Mouse (Mus musculus): ENCODE data around the gene Adgrb2. TPM values are rescaled to one million over a fixed set of nuclear protein-coding genes. Genes with fewer than 3 reads are reported as not detected.
A peak's percentile ranks its signal among the peaks of the same experiment; 100 is the strongest.

Gene Adgrb2
- polyA plus RNA-seq, 1 experiment from 2014 or later, result 1.2 TPM

- Histone ChIP-seq H3K4me3 (ENCODE audit: low read length) (no peak overlapping the region), H3K36me3 (ENCODE audit: control insufficient read depth, insufficient read depth) (no peaks in the 10 kb centered on the region), H3K27me3 (ENCODE audit: control insufficient read depth, insufficient read depth, low read length) (peaks cover 13% of the 10 kb centered on the region), H3K9ac (ENCODE audit: low read length) (no peak overlapping the region), H3K4me2 (ENCODE audit: low read depth, low read length) (no peak overlapping the region), H3K4me1 (ENCODE audit: control insufficient read depth, insufficient read depth, low read length) (peaks cover 11% of the 10 kb centered on the region), H3K9me3 (replicated peaks; ENCODE audit: control insufficient read depth, low read length) (peaks cover 3% of the 10 kb centered on the region; the same call in 1 of the 2 replicates), H3K27ac (ENCODE audit: low read length) (no peak overlapping the region)
- no peak for ATAC-seq (replicated peaks; ENCODE audit: extremely low read depth, insufficient read depth, low FRiP score)
- 65% methylated on average over 7 of the region's 7 CpGs for WGBS
Observed at GRCm38 (mm10) chr4:130033496-130033895, 48.8 kb downstream of the Adgrb2 start.

DNA sequence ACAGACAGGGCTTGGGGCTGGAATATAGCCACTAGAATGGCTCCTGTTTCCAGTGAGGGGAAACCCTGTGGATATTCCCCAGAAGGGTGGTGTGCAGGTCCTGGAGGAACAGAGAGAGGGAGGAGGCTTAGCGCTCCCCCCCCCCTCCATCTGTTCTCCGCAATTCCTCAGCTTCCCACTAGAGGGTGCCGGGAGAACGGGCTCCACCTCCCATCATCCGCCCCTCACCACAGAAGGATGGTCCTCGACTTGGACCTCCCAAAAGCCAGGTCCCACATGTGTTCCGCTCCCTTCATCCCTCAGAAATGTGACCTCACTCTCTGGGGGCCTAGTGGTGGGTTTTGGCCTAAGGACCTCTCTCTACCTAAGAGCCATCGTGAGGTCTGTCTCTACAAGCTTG is 51.4 kb downstream of the Adgrb2 start:
- peak; percentile 33; the same call in 1 of the 2 replicates for ATAC-seq (replicated peaks; ENCODE audit: extremely low read depth, insufficient read depth, low FRiP score)
- no peak overlapping the region for H3K4me3 ChIP-seq (ENCODE audit: low read length)
- peaks cover 11% of the 10 kb centered on the region for H3K4me1 ChIP-seq (ENCODE audit: control insufficient read depth, insufficient read depth, low read length)
- H3K27me3 ChIP-seq (ENCODE audit: control insufficient read depth, insufficient read depth, low read length), result peaks cover 13% of the 10 kb centered on the region
- H3K4me2 ChIP-seq (ENCODE audit: low read depth, low read length), result peak overlapping the region; percentile 51; the same call in 1 of the 2 replicates
- no peaks in the 10 kb centered on the region for H3K36me3 ChIP-seq (ENCODE audit: control insufficient read depth, insufficient read depth)
- peak overlapping the region; percentile 3 for H3K27ac ChIP-seq (ENCODE audit: low read length)
- 2% methylated on average over 8 of the region's 8 CpGs for WGBS
- H3K9me3 ChIP-seq (replicated peaks; ENCODE audit: control insufficient read depth, low read length), result peaks cover 3% of the 10 kb centered on the region; the same call in 1 of the 2 replicates
- no peak overlapping the region for H3K9ac ChIP-seq (ENCODE audit: low read length)

- Histone ChIP-seq H3K27me3 (ENCODE audit: control insufficient read depth, insufficient read depth, low read length) (peaks cover 13% of the 10 kb centered on the region), H3K4me3 (ENCODE audit: low read length) (peak overlapping the region; percentile 26), H3K9ac (ENCODE audit: low read length) (peak overlapping the region; percentile 32; the same call in 1 of the 2 replicates), H3K36me3 (ENCODE audit: control insufficient read depth, insufficient read depth) (no peaks in the 10 kb centered on the region), H3K27ac (ENCODE audit: low read length) (peak overlapping the region; percentile 32), H3K4me1 (ENCODE audit: control insufficient read depth, insufficient read depth, low read length) (peaks cover 11% of the 10 kb centered on the region), H3K9me3 (replicated peaks; ENCODE audit: control insufficient read depth, low read length) (no peaks in the 10 kb centered on the region; the same call in 1 of the 2 replicates), H3K4me2 (ENCODE audit: low read depth, low read length) (peak overlapping the region; percentile 51)
- 5% methylated on average over 23 of the region's 23 CpGs for WGBS
- peak; percentile 79 for ATAC-seq (replicated peaks; ENCODE audit: extremely low read depth, insufficient read depth, low FRiP score)
Observed at GRCm38 (mm10) chr4:130036573-130037401, 52.1 kb downstream of the Adgrb2 start.

DNA sequence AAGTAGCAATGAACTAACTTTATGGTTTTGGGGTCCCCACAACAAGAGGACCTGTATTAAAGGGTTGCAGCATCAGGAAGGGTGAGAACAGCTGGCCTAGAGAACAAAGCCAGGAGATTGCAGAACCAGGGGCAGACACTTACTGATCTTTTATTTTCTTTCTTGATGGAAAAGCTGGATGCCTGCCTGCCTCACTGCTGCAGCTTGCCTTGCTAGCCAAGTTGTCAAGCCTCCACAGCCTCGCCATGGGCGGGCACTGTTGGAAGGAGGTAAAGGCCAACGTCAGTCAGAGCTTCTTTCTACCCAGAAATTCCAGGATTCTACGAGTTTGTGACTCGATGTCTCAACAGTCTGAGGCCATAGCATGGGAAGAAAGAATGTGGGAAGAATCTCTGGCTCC is 54.7 kb downstream of the Adgrb2 start:
- Histone ChIP-seq H3K27me3 (ENCODE audit: control insufficient read depth, insufficient read depth, low read length) (peaks cover 4% of the 10 kb centered on the region), H3K36me3 (ENCODE audit: control insufficient read depth, insufficient read depth) (no peaks in the 10 kb centered on the region), H3K4me1 (ENCODE audit: control insufficient read depth, insufficient read depth, low read length) (peaks cover 17% of the 10 kb centered on the region), H3K4me3 (ENCODE audit: low read length) (no peak overlapping the region), H3K9me3 (replicated peaks; ENCODE audit: control insufficient read depth, low read length) (no peaks in the 10 kb centered on the region), H3K4me2 (ENCODE audit: low read depth, low read length) (no peak overlapping the region), H3K27ac (ENCODE audit: low read length) (no peak overlapping the region), H3K9ac (ENCODE audit: low read length) (no peak overlapping the region)
- ATAC-seq (replicated peaks; ENCODE audit: extremely low read depth, insufficient read depth, low FRiP score), result no peak
- 51% methylated on average over 5 of the region's 5 CpGs for WGBS

- Histone ChIP-seq H3K27me3 (ENCODE audit: control insufficient read depth, insufficient read depth, low read length) (no peaks in the 10 kb centered on the region), H3K27ac (ENCODE audit: low read length) (no peak overlapping the region), H3K9ac (ENCODE audit: low read length) (no peak overlapping the region), H3K36me3 (ENCODE audit: control insufficient read depth, insufficient read depth) (no peaks in the 10 kb centered on the region), H3K9me3 (replicated peaks; ENCODE audit: control insufficient read depth, low read length) (no peaks in the 10 kb centered on the region), H3K4me3 (ENCODE audit: low read length) (no peak overlapping the region), H3K4me1 (ENCODE audit: control insufficient read depth, insufficient read depth, low read length) (peaks cover 17% of the 10 kb centered on the region), H3K4me2 (ENCODE audit: low read depth, low read length) (no peak overlapping the region)
- 84% methylated on average over 11 of the region's 11 CpGs for WGBS
- no peak for ATAC-seq (replicated peaks; ENCODE audit: extremely low read depth, insufficient read depth, low FRiP score)
Observed at GRCm38 (mm10) chr4:130041076-130041475, 56.4 kb downstream of the Adgrb2 start.

- no peaks in the 10 kb centered on the region for H3K36me3 ChIP-seq (ENCODE audit: control insufficient read depth, insufficient read depth)
- H3K9ac ChIP-seq (ENCODE audit: low read length), result no peak overlapping the region
- no peak overlapping the region for H3K27ac ChIP-seq (ENCODE audit: low read length)
- H3K4me3 ChIP-seq (ENCODE audit: low read length), result no peak overlapping the region
- no peak overlapping the region for H3K4me2 ChIP-seq (ENCODE audit: low read depth, low read length)
- no peak for ATAC-seq (replicated peaks; ENCODE audit: extremely low read depth, insufficient read depth, low FRiP score)
- H3K9me3 ChIP-seq (replicated peaks; ENCODE audit: control insufficient read depth, low read length), result no peaks in the 10 kb centered on the region
- H3K27me3 ChIP-seq (ENCODE audit: control insufficient read depth, insufficient read depth, low read length), result no peaks in the 10 kb centered on the region
- 86% methylated on average over 9 of the region's 9 CpGs for WGBS
- peaks cover 13% of the 10 kb centered on the region for H3K4me1 ChIP-seq (ENCODE audit: control insufficient read depth, insufficient read depth, low read length)
Observed at GRCm38 (mm10) chr4:130044211-130044610, 59.5 kb downstream of the Adgrb2 start.

DNA sequence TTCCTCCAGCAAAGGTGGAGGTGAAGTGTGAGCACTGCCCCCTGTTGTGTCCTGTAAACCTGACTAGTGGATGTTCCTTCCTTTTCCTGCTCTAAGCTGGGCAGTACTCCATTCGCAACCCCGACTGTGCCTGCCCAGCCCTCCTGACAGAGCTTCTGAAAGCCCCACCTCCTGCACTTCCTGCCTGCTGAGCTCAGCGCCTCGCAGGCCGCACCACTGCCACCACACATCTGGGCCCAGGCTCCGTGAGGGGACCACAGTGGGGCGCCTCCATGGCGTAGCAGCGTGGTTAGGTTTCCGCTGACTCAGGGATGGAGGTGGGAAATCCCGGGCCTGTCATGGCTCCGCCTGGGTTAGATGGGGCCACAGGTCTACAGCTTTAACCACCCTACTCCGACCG is 60.9 kb downstream of the Adgrb2 start:
- H3K27me3 ChIP-seq (ENCODE audit: control insufficient read depth, insufficient read depth, low read length), result no peaks in the 10 kb centered on the region
- peak overlapping the region; percentile 30; the same call in 1 of the 2 replicates for H3K27ac ChIP-seq (ENCODE audit: low read length)
- no peak overlapping the region for H3K4me3 ChIP-seq (ENCODE audit: low read length)
- 0 out of 2 replicates have a peak overlapping the region, but pooled peaks have one; percentile 13 for H3K4me2 ChIP-seq (ENCODE audit: low read depth, low read length)
- H3K36me3 ChIP-seq (ENCODE audit: control insufficient read depth, insufficient read depth), result no peaks in the 10 kb centered on the region
- peaks cover 20% of the 10 kb centered on the region for H3K4me1 ChIP-seq (ENCODE audit: control insufficient read depth, insufficient read depth, low read length)
- ATAC-seq (replicated peaks; ENCODE audit: extremely low read depth, insufficient read depth, low FRiP score), result peak; percentile 46; the same call in 1 of the 2 replicates
- 27% methylated on average over 14 of the region's 14 CpGs for WGBS
- no peak overlapping the region for H3K9ac ChIP-seq (ENCODE audit: low read length)
- H3K9me3 ChIP-seq (replicated peaks; ENCODE audit: control insufficient read depth, low read length), result no peaks in the 10 kb centered on the region

- Histone ChIP-seq H3K9ac (ENCODE audit: low read length) (peak within 1 kb of the TSS; percentile 82), H3K4me3 (ENCODE audit: low read length) (peak within 1 kb of the TSS; percentile 58), H3K9me3 (replicated peaks; ENCODE audit: control insufficient read depth, low read length) (no peaks in the 10 kb centered on the region), H3K27me3 (ENCODE audit: control insufficient read depth, insufficient read depth, low read length) (no peaks in the 10 kb centered on the region), H3K27ac (ENCODE audit: low read length) (peak within 1 kb of the TSS; percentile 81), H3K4me1 (ENCODE audit: control insufficient read depth, insufficient read depth, low read length) (peaks cover 18% of the 10 kb centered on the region), H3K4me2 (ENCODE audit: low read depth, low read length) (peak within 1 kb of the TSS; percentile 88), H3K36me3 (ENCODE audit: control insufficient read depth, insufficient read depth) (no peaks in the 10 kb centered on the region)
- WGBS, result 5% methylated on average over 46 of the region's 46 CpGs
- ATAC-seq (replicated peaks; ENCODE audit: extremely low read depth, insufficient read depth, low FRiP score), result peak; percentile 83
Observed at GRCm38 (mm10) chr4:130047331-130048202, 62.9 kb downstream of the Adgrb2 start, which contains the start of gene Col16a1. TSS of gene Col16a1 (plus strand) at chr4:130047840.
